Mouse (Mus musculus) heart, adult 11 months (tissue): ENCODE results near the gene P3h4.
A peak's percentile ranks its signal among the peaks of the same experiment; 100 is the strongest.

Experiments used
- DNase-seq: peaks from one replicate; pipeline ENCODE4 v3.0.0; 2022

P3h4 gene

GRCm38 (mm10) chr11:100414021-100414913 is at the start of gene P3h4:
P3h4 (minus strand) TSS chr11:100414836.
- DNase-seq, result peak; percentile 99

GRCm38 (mm10) chr11:100462699-100463098 is 48.1 kb upstream of the P3h4 start:
- DNase-seq, result no peak

- no peak for DNase-seq
Measured at GRCm38 (mm10) chr11:100457711-100458110, 43.1 kb upstream of the P3h4 start.

GRCm38 (mm10) chr11:100457247-100457646 is 42.6 kb upstream of the P3h4 start:
- DNase-seq, result no peak

DNA sequence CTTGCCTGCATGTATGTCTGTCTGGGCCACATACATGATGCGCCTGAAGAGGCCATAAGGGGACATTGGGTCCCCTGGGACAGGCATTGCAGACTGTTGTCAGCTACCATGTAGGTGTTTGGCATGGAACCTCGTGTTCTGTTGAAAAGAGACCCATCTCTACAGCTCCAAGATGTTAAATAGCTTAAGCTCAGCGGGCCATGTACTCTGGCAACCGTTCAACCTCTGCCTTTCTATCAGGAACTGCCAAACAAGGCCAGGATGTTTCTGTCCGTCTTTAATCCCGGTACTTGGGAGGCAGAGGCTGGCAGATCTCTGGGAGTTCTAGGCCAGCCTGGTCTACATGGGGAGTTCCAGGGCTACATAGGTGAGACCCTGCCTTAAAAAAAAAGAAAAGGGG is 28.0 kb upstream of the P3h4 start:
- no peak for DNase-seq

DNA sequence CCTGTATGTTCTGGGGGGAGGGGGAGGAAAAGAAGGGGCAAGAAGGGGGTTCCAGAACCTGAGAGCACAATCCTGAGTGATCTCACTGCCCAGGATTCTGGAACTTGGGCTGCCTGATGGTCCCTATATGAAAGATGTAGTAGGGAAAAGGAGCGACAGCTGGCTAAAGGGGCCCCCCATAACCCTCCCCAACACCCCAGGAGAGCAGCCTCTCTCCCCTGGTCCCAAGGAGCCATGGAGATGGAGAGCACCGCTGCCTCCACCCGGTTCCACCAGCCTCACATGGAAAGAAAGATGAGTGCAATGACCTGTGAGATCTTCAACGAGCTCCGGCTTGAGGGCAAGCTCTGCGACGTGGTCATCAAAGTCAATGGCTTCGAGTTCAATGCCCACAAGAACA is 27.2 kb upstream of the P3h4 start, which contains the start of the genes Nt5c3b and Klhl10:
Nt5c3b (minus strand) TSS at position 12 of the 400 bp plus-strand sequence.
Klhl10 (plus strand) TSS at position 121 of the 400 bp plus-strand sequence.
- peak; percentile 88 for DNase-seq

- DNase-seq, result peak; percentile 99
Measured at GRCm38 (mm10) chr11:100440691-100441522, 26.3 kb upstream of the P3h4 start.

- no peak for DNase-seq
Measured at GRCm38 (mm10) chr11:100437901-100438300, 23.3 kb upstream of the P3h4 start.

- no peak for DNase-seq
Measured at GRCm38 (mm10) chr11:100435678-100436246, 21.1 kb upstream of the P3h4 start.

- no peak for DNase-seq
Measured at GRCm38 (mm10) chr11:100432002-100432401, 17.4 kb upstream of the P3h4 start.

- DNase-seq, result peak; percentile 94
Measured at GRCm38 (mm10) chr11:100430052-100430451, 15.4 kb upstream of the P3h4 start.

DNA sequence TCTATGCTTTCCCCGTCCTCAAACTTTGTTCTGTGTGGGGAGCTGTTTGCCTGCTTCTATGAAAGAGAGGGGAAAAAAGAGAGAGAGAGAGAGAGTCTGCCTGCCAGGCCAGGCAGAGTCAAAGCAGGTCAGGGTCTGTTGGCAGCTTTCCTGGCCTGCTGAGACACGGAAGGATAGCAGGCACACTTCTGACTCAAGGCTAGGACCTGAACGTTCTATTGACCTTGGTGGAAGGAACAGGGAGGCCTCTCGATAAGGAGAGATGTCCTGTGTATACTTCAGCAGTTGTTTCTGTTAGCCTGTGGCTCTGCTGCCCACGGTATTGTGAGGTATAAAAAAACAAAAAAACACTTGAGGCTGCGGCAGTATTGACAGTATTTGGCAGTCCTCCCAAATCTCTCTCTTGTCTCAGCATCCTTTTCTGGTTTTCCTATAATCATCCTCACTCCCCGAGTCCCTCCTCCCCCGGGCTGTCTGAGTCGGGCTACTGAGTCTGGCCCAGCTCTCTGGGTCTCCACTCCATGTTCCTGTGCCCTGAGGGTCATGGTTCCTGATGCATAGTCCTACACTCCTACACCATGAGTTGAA is 14.1 kb upstream of the P3h4 start:
- DNase-seq, result peak; percentile 93

DNA sequence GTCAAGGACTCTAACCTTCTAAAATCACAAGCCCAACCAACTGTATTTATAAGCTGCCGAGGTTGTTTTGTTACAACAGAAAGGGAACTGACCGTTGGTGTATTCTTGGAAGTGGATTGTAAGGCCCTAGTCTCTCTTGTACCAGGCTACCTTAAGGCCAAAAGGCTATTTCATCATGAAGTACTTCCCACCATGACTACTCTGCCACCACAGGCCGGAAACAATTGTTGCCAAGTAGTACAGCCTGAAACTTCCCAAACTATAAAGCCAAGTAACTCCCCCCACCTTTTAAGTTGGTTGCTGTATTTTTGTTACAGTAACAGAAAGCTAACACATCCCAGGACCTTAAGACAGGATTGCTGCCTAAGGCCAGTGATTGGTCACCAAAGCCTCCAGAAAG is 12.2 kb upstream of the P3h4 start:
- DNase-seq, result no peak

DNA sequence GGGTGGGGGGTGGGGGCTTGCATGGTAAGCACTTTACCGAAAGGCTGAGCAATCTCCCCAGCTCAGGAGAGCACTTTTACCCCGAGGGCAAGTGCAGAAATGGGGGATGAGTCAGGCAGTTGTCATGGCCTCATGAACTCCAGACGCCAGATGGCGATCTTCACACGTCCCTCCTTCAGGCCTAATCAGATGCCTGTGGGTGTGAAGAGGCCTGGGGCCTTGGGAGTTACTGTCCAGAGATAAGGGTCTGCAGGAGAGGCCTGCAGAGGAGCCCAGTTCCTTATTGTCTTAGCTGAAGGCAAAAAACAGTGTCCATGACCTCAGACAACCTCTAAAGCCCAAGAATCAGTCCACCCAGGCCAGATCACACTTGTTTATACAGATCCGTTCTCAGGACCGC is 11.2 kb upstream of the P3h4 start:
- peak; percentile 97 for DNase-seq

DNA sequence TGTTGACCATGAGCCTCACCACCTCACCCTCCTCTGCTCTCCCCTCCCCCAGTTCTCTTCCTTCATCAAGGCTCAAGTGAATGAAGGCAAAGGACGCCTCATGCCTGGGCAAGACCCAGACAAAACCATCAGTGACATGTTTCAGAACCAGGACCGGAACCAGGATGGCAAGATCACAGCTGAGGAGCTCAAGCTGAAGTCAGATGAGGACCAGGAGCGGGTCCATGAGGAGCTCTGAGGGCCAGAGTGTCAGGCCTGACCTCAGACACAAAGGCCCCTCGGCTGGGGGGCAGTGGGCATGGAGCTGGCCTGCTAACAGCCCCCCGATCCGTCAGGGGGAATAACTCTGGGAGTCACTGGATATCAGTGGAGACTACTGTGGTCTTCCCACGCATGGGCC is 9.2 kb upstream of the P3h4 start:
- DNase-seq, result peak; percentile 91

DNA sequence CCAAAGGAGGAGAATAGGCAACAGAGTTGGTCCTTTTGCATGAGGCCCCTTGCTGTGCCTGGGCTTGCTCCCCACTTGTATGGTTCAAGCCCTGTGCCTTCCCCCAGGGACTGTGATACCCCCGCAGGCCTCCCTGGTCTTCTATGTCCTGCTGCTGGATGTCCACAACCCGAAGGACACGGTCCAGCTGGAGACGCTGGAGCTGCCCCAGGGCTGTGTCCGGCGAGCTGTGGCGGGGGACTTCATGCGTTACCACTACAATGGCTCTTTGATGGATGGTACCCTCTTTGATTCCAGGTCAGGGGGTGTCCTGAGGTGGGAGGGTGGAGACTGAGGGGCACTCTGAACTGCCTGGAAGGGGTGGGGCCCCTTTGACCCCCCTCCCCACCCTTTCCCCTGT is 6.9 kb upstream of the P3h4 start:
- peak; percentile 91 for DNase-seq

GRCm38 (mm10) chr11:100414914-100415822 is 532 bp upstream of the P3h4 start, which contains the start of gene Fkbp10:
Fkbp10 (plus strand) TSS chr11:100415697.
- DNase-seq, result peak; percentile 99

DNA sequence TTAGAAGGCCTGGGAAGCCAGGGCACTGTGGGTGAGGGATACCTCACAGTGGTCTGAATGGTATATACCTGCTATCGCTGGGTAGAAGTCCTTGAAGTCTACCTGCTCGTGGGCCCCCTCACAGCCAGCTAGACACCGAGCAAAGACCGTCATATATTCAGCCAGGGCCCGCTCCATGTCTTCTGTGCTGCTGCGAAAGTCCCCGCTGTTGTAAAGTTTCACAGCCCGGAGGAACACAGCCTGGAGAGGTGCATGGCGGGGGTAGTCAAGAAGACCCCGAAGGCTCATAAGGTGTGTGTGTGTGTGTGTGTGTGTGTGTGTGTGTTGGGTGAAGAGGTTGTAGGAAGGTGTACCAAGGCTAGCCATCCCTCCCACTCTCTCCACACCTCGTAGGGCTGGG is 1.1 kb downstream of the P3h4 start:
- peak; percentile 93 for DNase-seq

DNA sequence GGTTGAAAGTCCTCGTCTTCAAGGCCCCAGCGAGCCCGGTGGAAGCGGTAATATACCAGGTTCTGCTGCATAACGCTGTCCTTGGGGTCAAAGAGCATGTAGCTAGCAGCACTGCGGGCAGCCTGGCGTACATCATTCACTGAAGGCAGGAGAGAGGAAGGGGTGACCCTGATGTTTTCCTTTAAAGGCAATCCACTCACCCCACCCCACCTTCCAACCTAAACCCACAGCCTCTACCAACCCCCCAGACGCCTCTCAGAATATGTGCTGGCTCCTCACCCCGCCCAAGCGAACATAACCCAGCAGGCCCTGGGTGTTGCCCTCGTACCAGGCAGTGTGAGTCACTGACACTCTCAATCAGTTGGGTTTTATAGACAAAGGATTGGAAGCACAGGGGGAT is 2.9 kb downstream of the P3h4 start:
- peak; percentile 92 for DNase-seq

DNA sequence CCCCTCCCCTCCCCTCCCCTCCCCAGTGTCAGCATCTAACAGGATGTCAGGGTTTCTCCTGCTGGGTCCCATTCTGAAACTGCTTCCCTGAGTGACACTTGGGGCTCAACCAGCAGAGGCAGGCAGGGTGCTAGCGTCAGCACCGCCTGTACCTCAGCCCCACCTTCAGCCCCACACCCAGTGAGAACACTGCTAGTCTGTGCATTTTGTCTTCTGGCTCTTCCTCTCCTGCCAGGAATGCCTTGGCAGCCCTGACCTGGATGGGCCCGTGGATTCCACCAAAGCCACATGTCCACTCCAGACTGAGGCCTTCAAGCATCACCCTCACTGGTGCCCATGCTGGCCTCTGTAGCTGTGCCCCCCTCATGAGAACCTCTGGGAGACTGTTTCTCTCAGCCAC is 5.0 kb downstream of the P3h4 start:
- DNase-seq, result peak; percentile 91

GRCm38 (mm10) chr11:100408835-100409462 is 5.7 kb downstream of the P3h4 start:
- peak; percentile 88 for DNase-seq
